Mouse (Mus musculus) spleen, postnatal 10 days (tissue): Measurements from ENCODE around the gene Hs2st1.
"Not testable (repeated sequence)": the region's sequence is repeated elsewhere in the genome, so short reads cannot be mapped to it uniquely, and the experiment has no call there.

Source experiments
- DNase-seq, 2 experiments: peaks; one replicate each; pipeline ENCODE4 v3.0.0; 2021 to 2022; ENCODE audit warnings: low spot score in 2 of 2

Hs2st1 gene

DNA sequence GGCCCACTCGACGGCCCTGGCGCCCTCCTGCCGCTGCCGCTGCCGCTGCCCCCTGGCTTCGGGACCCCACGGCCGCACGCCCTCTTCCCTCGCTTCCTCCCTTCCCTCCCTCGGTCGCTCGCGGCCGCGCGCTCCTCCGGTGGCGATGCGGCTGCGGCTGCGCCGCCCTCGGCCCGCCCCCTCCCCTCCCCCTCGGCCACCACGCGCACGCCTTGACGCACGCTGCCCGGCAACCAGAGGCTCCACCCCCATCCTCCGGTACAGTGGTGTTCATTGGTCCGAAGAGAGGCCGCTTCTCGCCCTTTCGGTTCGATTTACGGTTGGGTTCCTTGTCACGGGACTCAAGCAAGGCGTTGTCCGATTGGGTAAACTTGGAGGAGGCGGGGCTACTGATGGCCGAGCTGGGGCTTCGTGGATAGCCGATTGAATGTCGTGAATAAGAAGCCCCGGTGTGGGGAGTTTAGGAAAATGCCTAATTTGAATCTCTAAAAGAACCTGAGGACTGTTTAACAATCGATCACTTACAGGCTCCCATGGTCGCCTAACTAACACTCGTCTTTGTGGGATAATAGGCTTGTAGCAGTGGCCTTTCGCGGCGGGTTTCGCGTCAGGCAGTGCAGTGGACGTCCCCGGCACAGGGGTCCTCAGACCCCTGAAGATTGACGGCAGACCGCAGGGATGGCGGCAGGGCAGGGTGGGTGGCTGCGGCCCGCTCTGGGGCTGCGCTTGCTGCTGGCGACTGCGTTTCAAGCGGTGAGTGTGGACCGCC, at the start of gene Hs2st1, which contains the start of gene Selenof:
TSS of gene Hs2st1 (minus strand) at position 135 of the 769 bp plus-strand sequence.
TSS of gene Selenof (plus strand) at position 258 of the 769 bp plus-strand sequence.
- peak; percentile 91 to 98 for DNase-seq

- DNase-seq, result no peak
Observed at GRCm38 (mm10) chr3:144617633-144618180, 47.7 kb upstream of the Hs2st1 start.

GRCm38 (mm10) chr3:144616654-144617425, 46.9 kb upstream of the Hs2st1 start:
- DNase-seq, result peak; percentile 78 to 87

GRCm38 (mm10) chr3:144615459-144615858, 45.5 kb upstream of the Hs2st1 start:
- DNase-seq, result no peak

DNA sequence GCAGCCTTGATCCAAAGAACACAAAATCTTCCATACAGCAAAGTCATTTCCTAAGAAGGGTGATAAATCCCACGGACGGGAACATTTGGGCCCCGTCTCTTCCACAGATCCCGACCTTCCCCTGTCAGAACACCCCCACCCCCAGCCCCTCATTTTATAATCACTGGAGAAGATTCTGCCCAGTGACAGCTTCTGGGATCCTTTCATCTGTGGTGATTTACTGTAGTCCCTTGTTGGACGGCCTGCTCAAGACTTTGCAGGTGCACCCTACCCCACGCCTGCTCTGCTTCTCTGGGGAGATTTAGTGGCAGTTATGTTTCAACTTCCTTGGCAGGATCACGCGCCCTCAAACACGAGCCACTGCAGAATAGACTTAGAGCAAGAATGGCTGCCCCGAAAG, 44.7 kb upstream of the Hs2st1 start:
- DNase-seq, result no peak

DNA sequence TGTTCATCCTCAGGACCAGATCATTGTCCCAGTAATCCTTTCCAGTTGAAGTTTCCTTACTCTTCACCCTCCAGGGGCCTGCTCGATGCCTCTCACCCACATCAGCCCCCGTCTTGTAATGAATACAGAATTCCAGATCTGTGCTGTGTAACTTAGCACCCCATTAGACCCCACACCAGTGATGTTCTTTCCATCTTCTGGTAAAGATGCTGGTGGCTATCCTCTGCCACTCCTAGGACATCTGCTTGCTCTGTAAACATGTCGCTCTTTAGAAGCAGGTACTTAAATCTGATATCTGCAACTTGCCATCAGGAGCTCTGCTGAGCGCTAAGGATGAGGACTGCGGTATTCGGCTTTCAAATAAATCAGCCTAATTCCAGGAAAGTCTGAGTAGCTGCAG, 44.3 kb upstream of the Hs2st1 start:
- no peak for DNase-seq

GRCm38 (mm10) chr3:144612382-144612781, 42.4 kb upstream of the Hs2st1 start:
- DNase-seq, result no peak

DNA sequence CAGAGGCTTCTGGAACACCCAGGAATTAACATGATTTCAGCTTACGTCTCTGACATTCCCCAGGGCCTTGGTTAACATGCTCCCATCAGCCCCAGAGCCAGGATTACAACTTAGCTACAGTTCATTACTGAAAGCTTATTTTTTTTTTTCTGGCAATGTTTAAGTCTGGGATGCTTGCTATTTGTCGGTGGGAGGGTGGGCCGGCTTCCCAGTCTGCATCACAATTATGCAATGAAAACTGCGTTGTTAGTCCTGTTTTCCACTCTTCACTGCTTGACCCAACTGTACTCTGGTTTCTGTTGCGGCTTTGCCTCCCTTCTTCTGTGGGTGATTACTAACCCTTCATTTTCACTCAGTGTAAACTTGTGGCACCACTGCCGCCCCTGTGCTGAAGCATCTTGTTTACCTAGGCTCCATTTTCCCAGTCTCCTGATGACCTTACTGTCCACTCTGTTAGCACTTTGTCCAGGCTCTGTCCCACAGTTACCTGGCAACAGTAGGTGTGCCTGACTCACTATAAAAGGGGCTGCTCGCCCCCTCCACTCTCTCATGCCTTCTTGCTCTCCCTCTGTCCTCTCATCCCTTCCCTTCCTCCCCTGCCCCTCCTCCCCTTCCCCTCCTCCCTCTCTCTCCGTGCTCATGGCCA, 41.8 kb upstream of the Hs2st1 start:
- no peak for DNase-seq

DNA sequence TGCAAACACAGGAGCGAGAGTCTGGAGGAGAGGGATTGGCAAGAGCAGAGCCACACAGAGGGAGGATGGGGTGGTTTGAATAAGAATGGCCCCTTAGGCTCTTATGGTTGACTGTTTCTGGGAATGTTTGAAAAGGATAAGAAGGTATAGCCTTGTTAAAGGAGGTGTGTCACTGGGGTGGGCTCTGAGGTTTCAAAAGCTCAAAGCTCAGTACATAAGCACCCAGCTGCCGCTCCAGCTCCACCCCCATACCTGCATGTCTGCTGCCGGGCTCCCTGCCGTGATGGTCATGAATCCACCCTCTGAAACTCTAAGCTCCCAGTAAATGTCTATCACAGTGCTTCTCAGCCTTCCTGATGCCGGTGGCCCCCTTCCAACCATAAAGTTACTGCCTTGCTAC, 40.8 kb upstream of the Hs2st1 start:
- DNase-seq, result no peak

DNA sequence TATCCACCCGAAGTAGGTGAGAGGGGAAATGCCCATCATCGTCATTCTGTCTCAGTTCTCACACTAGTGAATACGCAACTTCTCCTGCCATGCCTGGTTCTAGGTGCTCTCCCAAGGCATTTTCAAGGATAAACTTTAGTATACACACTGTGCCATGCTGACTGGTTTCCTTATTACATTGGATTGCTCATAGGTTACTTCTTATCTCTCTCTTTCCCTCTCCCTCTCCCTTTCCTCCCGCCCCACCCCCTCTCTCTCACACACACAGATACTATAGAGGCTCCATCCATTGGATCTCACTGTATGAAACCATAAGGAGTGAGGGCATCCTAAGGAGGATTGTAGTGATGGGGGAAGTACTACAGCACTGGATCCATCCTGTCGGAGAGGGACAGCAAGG, 38.1 kb upstream of the Hs2st1 start:
- no peak for DNase-seq

DNA sequence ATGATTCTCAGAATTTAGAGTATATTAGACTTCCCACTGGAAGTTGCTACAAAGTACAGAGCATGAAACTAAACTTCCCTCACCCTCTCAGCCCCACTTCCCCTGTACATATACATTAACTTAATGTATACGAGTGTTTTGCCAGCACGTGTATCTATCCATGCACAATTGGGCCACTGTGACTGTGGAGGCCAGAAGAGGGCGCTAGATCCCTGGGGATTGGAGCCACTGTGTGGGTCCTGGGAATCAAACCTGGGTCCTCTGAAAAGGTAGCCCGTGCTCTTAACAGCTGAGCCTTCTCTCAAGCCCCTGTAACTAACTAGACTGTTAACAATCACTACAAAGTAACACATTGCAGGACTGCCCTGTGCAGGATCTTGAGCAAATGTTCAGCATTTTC, 36.5 kb upstream of the Hs2st1 start:
- peak in 1 of 2 experiments; percentile 58 for DNase-seq

- DNase-seq, result not testable (repeated sequence)
Observed at GRCm38 (mm10) chr3:144605811-144606210, 35.8 kb upstream of the Hs2st1 start.

DNA sequence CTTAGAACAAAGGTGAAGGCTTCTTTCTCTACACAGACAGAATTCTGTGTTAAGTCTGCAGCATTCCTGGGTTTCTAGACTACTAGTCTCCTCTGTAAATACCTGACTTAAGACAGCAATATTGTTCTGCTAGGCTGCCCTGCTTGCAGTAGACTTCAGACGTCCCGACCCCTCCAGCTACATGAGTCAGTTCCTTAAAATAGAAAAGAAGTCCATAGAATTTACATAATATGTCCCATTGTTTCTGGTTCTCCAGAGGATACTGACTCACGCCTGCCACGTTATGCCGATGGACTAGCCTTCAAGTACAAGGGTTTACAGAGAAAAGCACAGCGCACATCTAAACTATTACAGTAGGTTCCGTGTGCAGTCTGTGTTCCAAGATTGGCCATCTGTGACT, 34.2 kb upstream of the Hs2st1 start:
- no peak for DNase-seq

DNA sequence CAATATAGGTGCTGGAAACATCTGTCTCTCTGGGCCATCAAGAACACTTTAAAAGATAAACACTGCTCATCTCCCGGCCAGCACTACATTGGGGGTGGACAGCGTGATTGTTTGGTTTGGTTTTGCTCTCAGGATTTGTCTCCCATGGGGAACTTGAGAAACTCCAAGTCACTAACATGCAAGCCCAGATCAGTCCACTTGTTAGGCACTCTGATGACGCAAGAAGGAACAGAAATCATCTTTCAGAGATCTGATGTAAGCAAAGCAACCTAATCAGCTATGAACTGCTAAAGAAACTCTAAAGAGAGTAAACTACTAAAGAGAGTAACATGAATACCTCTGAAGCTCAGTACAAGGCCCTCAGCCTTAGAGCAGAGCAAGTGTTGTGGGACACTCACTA, 33.6 kb upstream of the Hs2st1 start:
- DNase-seq, result no peak

GRCm38 (mm10) chr3:144602819-144603218, 32.8 kb upstream of the Hs2st1 start:
- no peak for DNase-seq

- DNase-seq, result no peak
Observed at GRCm38 (mm10) chr3:144602413-144602812, 32.4 kb upstream of the Hs2st1 start.

DNA sequence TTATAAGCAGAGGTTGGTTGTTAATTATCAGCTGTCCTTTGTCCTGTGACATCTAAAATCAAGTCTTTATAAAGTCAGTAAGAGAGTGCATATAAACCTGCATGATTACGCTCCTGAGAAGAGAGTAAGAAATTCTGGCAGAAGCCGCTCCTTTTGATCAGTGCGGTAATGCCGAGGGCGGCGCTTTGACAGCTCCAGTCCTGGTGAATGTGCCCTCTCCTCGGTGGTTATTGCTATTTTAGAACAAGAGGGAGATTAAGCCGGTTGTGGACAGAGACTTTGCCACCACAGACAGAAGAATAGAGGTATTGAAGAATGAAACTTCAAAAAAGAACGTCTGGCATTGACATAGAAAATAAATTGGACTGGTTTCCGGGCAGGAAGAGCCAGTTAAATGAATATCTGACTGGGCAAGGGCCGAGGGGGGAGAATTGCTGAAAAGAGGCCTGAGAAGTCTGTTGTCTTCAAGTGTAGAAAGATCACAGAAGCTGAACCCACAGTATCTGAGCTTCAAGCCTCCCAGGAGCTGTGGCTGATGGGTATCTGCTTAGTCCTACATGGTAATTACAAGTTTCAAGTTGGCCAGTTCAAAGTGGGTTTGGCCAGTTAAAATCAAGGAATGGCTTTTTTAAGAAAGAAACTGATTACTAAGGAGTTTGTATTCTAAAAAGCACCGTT, 27.9 kb upstream of the Hs2st1 start:
- no peak for DNase-seq

DNA sequence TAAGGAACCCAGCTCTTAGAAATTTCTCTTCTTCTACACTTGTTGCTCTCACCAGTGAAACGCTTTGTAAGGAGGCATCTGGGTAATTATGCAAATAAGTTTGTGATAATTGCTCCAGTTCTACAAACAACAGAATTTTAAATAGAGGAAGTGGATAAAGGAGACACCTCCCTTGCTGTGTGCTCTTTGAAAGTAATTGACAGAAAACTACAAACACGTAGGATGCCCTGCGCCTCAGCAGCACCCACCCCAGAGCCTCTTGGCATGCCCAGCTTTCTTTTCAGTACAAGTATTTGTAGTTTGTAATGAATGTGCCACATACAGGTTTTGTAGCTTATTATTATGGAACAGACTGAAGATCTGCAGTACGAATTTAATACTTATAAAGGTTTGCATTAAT, 27.1 kb upstream of the Hs2st1 start:
- no peak for DNase-seq

- no peak for DNase-seq
Observed at GRCm38 (mm10) chr3:144592992-144593785, 23.2 kb upstream of the Hs2st1 start.

DNA sequence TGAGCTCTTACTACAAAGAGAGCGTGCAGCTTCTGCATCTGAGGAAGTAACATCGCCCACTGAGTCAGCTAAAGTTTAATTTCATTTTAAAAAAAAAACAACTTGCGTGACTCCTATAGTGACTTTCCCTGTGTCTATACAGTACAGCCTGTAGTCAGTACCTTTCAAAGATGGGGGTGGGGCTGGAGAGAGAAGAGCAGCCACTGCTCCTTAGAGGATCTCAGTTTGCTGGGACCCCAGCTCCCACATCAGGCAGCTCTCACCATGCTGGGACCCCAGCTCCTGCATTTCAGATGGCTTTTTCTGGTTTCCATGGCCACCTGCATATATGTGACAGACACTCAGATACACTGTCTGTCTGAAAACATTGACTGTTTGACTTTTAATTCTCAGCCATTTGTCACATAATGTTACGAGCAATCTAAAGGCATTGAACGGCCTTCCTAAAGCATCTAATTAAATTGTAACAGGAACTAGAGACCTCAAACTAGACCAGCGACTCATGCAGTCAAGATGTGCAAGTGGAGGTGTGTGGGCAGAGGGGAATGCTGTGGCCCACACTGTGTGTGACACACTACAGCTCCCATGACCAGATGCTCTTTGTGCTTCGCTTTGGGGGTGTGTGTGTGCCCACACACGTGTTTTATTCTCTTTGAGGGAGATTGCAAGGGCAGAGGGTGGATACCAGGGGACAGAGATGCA, 19.4 kb upstream of the Hs2st1 start:
- DNase-seq, result no peak
